Mouse (Mus musculus) olfactory bulb, adult 2 months (tissue): Measurements from ENCODE around the gene Map2k3.

Experiments used
- CTCF ChIP-seq: fragments of 200-500 bp; IDR thresholded peaks from 2 replicates; pipeline ENCODE4 v1.5.1; 2012; ENCODE audit warnings: low read depth, mild to moderate bottlenecking, low read length, moderate library complexity; ENCODE audit not compliant: insufficient read depth
- POLR2A ChIP-seq: fragments of 200-500 bp; IDR thresholded peaks from 2 replicates; pipeline ENCODE4 v1.6.1; 2012; ENCODE audit warnings: mild to moderate bottlenecking, low read depth, low read length, moderate library complexity; ENCODE audit not compliant: insufficient read depth

DNA sequence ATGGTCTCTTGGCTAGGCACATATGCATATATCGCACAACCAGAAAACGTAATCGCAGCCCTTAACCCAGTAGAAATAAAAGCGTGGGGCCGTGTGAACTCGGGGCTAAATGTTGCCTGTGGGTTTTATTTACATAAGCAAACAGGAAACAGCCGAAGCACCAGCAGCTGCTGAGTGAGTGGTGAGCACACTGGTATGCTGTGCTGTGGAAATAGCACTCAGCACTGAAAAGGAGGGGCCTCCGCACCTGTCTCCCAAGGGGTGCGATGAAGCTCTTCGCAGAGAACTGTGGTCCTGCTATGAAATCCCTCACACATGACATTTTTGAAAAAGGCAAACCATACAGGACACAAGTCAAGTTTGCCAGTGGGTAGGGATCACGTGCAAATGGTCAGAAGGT lies 43.3 kb downstream of the Map2k3 start:
- TF ChIP-seq CTCF (no peak), POLR2A (no peak)
